Mouse (Mus musculus): Measurements from ENCODE around the gene Rwdd2b. TPM values are rescaled to one million over a fixed set of nuclear protein-coding genes. Genes with fewer than 3 reads are reported as not detected.

Rwdd2b gene
- polyA plus RNA-seq (2014; fragmentation: Nextera tagmentation; extraction: Ambion mirVana): 11.0 TPM in 2 replicates

- no peaks in the 10 kb centered on the region for H3K9me3 ChIP-seq (ENCODE audit: control insufficient read depth, low read depth, low read length)
- ATAC-seq (ENCODE audit: insufficient number of reproducible peaks, insufficient read depth, low FRiP score, low read depth): peak; percentile 95
- peak within 1 kb of the TSS; percentile 67 for H3K4me3 ChIP-seq (ENCODE audit: low read depth, low read length)
- peak within 1 kb of the TSS; percentile 65 for H3K9ac ChIP-seq (replicated peaks; ENCODE audit: low read depth, low read length)
- WGBS: 0% methylated on average over 38 of the region's 38 CpGs
- peaks cover 2% of the 10 kb centered on the region; the same call in 1 of the 2 replicates for H3K4me1 ChIP-seq (ENCODE audit: control insufficient read depth, insufficient read depth, low read length)
- H3K4me2 ChIP-seq (replicated peaks; ENCODE audit: low read depth, low read length): peak within 1 kb of the TSS; percentile 72
- H3K27ac ChIP-seq (ENCODE audit: low read length): peak within 1 kb of the TSS; percentile 83
- no peaks in the 10 kb centered on the region for H3K27me3 ChIP-seq (ENCODE audit: control insufficient read depth, insufficient read depth, low read length)
- no peaks in the 10 kb centered on the region for H3K36me3 ChIP-seq (ENCODE audit: control insufficient read depth, insufficient read depth, low read length)
These were observed at the start of gene Rwdd2b for GRCm38 (mm10) chr16:87440184-87440686. Gene Rwdd2b (minus strand): TSS chr16:87440573.

GRCm38 (mm10) chr16:87488605-87489004 is 48.2 kb upstream of the Rwdd2b start:
- Histone ChIP-seq H3K4me3 (ENCODE audit: low read depth, low read length) (no peak overlapping the region), H3K27ac (ENCODE audit: low read length) (no peak overlapping the region), H3K9me3 (ENCODE audit: control insufficient read depth, low read depth, low read length) (no peaks in the 10 kb centered on the region), H3K36me3 (ENCODE audit: control insufficient read depth, insufficient read depth, low read length) (peaks cover 83% of the 10 kb centered on the region), H3K4me1 (ENCODE audit: control insufficient read depth, insufficient read depth, low read length) (no peaks in the 10 kb centered on the region), H3K4me2 (replicated peaks; ENCODE audit: low read depth, low read length) (no peak overlapping the region), H3K9ac (replicated peaks; ENCODE audit: low read depth, low read length) (no peak overlapping the region), H3K27me3 (ENCODE audit: control insufficient read depth, insufficient read depth, low read length) (no peaks in the 10 kb centered on the region)
- ATAC-seq (ENCODE audit: insufficient number of reproducible peaks, insufficient read depth, low FRiP score, low read depth): no peak
- 69% methylated on average over 2 of the region's 2 CpGs for WGBS

GRCm38 (mm10) chr16:87486739-87487138 is 46.4 kb upstream of the Rwdd2b start:
- no peaks in the 10 kb centered on the region for H3K27me3 ChIP-seq (ENCODE audit: control insufficient read depth, insufficient read depth, low read length)
- H3K4me1 ChIP-seq (ENCODE audit: control insufficient read depth, insufficient read depth, low read length): no peaks in the 10 kb centered on the region
- no peak overlapping the region for H3K4me2 ChIP-seq (replicated peaks; ENCODE audit: low read depth, low read length)
- no peak overlapping the region for H3K4me3 ChIP-seq (ENCODE audit: low read depth, low read length)
- no peak overlapping the region for H3K27ac ChIP-seq (ENCODE audit: low read length)
- H3K36me3 ChIP-seq (ENCODE audit: control insufficient read depth, insufficient read depth, low read length): peaks cover 87% of the 10 kb centered on the region
- 94% methylated on average over 5 of the region's 5 CpGs for WGBS
- no peak for ATAC-seq (ENCODE audit: insufficient number of reproducible peaks, insufficient read depth, low FRiP score, low read depth)
- H3K9ac ChIP-seq (replicated peaks; ENCODE audit: low read depth, low read length): no peak overlapping the region
- H3K9me3 ChIP-seq (ENCODE audit: control insufficient read depth, low read depth, low read length): no peaks in the 10 kb centered on the region

- Histone ChIP-seq H3K27me3 (ENCODE audit: control insufficient read depth, insufficient read depth, low read length) (no peaks in the 10 kb centered on the region), H3K9ac (replicated peaks; ENCODE audit: low read depth, low read length) (no peak overlapping the region), H3K9me3 (ENCODE audit: control insufficient read depth, low read depth, low read length) (no peaks in the 10 kb centered on the region), H3K27ac (ENCODE audit: low read length) (no peak overlapping the region), H3K4me3 (ENCODE audit: low read depth, low read length) (no peak overlapping the region), H3K4me2 (replicated peaks; ENCODE audit: low read depth, low read length) (no peak overlapping the region), H3K36me3 (ENCODE audit: control insufficient read depth, insufficient read depth, low read length) (peaks cover 75% of the 10 kb centered on the region), H3K4me1 (ENCODE audit: control insufficient read depth, insufficient read depth, low read length) (no peaks in the 10 kb centered on the region)
- ATAC-seq (ENCODE audit: insufficient number of reproducible peaks, insufficient read depth, low FRiP score, low read depth): no peak
- WGBS: 83% methylated on average over 5 of the region's 5 CpGs
These were observed 44.0 kb upstream of the Rwdd2b start for GRCm38 (mm10) chr16:87484367-87484766.

GRCm38 (mm10) chr16:87470579-87470978 is 30.2 kb upstream of the Rwdd2b start:
- Histone ChIP-seq H3K27ac (ENCODE audit: low read length) (no peak overlapping the region), H3K9me3 (ENCODE audit: control insufficient read depth, low read depth, low read length) (no peaks in the 10 kb centered on the region), H3K27me3 (ENCODE audit: control insufficient read depth, insufficient read depth, low read length) (no peaks in the 10 kb centered on the region), H3K36me3 (ENCODE audit: control insufficient read depth, insufficient read depth, low read length) (peaks cover 55% of the 10 kb centered on the region), H3K4me1 (ENCODE audit: control insufficient read depth, insufficient read depth, low read length) (no peaks in the 10 kb centered on the region), H3K4me3 (ENCODE audit: low read depth, low read length) (no peak overlapping the region), H3K4me2 (replicated peaks; ENCODE audit: low read depth, low read length) (no peak overlapping the region), H3K9ac (replicated peaks; ENCODE audit: low read depth, low read length) (no peak overlapping the region)
- 88% methylated on average over 4 of the region's 4 CpGs for WGBS
- ATAC-seq (ENCODE audit: insufficient number of reproducible peaks, insufficient read depth, low FRiP score, low read depth): no peak

GRCm38 (mm10) chr16:87458752-87459151 is 18.4 kb upstream of the Rwdd2b start:
- WGBS: 96% methylated on average over 3 of the region's 3 CpGs
- no peak overlapping the region for H3K4me3 ChIP-seq (ENCODE audit: low read depth, low read length)
- H3K4me1 ChIP-seq (ENCODE audit: control insufficient read depth, insufficient read depth, low read length): peaks cover 6% of the 10 kb centered on the region
- no peak overlapping the region for H3K4me2 ChIP-seq (replicated peaks; ENCODE audit: low read depth, low read length)
- H3K9me3 ChIP-seq (ENCODE audit: control insufficient read depth, low read depth, low read length): no peaks in the 10 kb centered on the region
- H3K27me3 ChIP-seq (ENCODE audit: control insufficient read depth, insufficient read depth, low read length): no peaks in the 10 kb centered on the region
- H3K27ac ChIP-seq (ENCODE audit: low read length): no peak overlapping the region
- H3K36me3 ChIP-seq (ENCODE audit: control insufficient read depth, insufficient read depth, low read length): peaks cover 16% of the 10 kb centered on the region
- ATAC-seq (ENCODE audit: insufficient number of reproducible peaks, insufficient read depth, low FRiP score, low read depth): no peak
- H3K9ac ChIP-seq (replicated peaks; ENCODE audit: low read depth, low read length): no peak overlapping the region

- Histone ChIP-seq H3K4me1 (ENCODE audit: control insufficient read depth, insufficient read depth, low read length) (peaks cover 6% of the 10 kb centered on the region), H3K27me3 (ENCODE audit: control insufficient read depth, insufficient read depth, low read length) (no peaks in the 10 kb centered on the region), H3K36me3 (ENCODE audit: control insufficient read depth, insufficient read depth, low read length) (peaks cover 3% of the 10 kb centered on the region; the same call in 1 of the 2 replicates), H3K9ac (replicated peaks; ENCODE audit: low read depth, low read length) (peak overlapping the region; percentile 82), H3K9me3 (ENCODE audit: control insufficient read depth, low read depth, low read length) (no peaks in the 10 kb centered on the region), H3K4me2 (replicated peaks; ENCODE audit: low read depth, low read length) (peak overlapping the region; percentile 83), H3K27ac (ENCODE audit: low read length) (peak overlapping the region; percentile 58; the same call in 1 of the 2 replicates), H3K4me3 (ENCODE audit: low read depth, low read length) (peak overlapping the region; percentile 94)
- WGBS: under 1% methylated on average over 38 of the region's 38 CpGs
- ATAC-seq (ENCODE audit: insufficient number of reproducible peaks, insufficient read depth, low FRiP score, low read depth): no peak; the same call in 1 of the 2 replicates
These were observed 14.8 kb upstream of the Rwdd2b start for GRCm38 (mm10) chr16:87455180-87455611.

- Histone ChIP-seq H3K27me3 (ENCODE audit: control insufficient read depth, insufficient read depth, low read length) (no peaks in the 10 kb centered on the region), H3K9ac (replicated peaks; ENCODE audit: low read depth, low read length) (peak within 1 kb of the TSS; percentile 82), H3K4me1 (ENCODE audit: control insufficient read depth, insufficient read depth, low read length) (peaks cover 6% of the 10 kb centered on the region), H3K9me3 (ENCODE audit: control insufficient read depth, low read depth, low read length) (no peaks in the 10 kb centered on the region), H3K4me2 (replicated peaks; ENCODE audit: low read depth, low read length) (peak within 1 kb of the TSS; percentile 83), H3K4me3 (ENCODE audit: low read depth, low read length) (peak within 1 kb of the TSS; percentile 94), H3K36me3 (ENCODE audit: control insufficient read depth, insufficient read depth, low read length) (peaks cover 3% of the 10 kb centered on the region; the same call in 1 of the 2 replicates), H3K27ac (ENCODE audit: low read length) (peak within 1 kb of the TSS; percentile 58; the same call in 1 of the 2 replicates)
- peak; percentile 97 for ATAC-seq (ENCODE audit: insufficient number of reproducible peaks, insufficient read depth, low FRiP score, low read depth)
- 9% methylated on average over 45 of the region's 45 CpGs for WGBS
These were observed 14.2 kb upstream of the Rwdd2b start, which contains the start of gene Usp16 for GRCm38 (mm10) chr16:87454419-87455179. Gene Usp16 (plus strand): TSS chr16:87454703.

All from stomach, embryonic 14.5 days (tissue).